Mouse (Mus musculus): Measurements from ENCODE around the gene Pdcd1lg2.

- TF ChIP-seq GATA1 (IDR thresholded peaks at IDR 0.05; ENCODE audit: borderline replicate concordance, low read length) = no peak
- TF ChIP-seq FLI1 (IDR thresholded peaks at IDR 0.05; ENCODE audit: low read length) = no peak
These were observed 25.7 kb upstream of the Pdcd1lg2 start for GRCm38 (mm10) chr19:29384994-29385393.

Data from megakaryocyte, embryonic 14.5 days (primary cell).